Mouse (Mus musculus) cerebellum, postnatal 36 days (tissue): ENCODE results near the gene Mgat5.

ENCODE experiments used
- DNase-seq, 2 experiments: peaks; one replicate each; pipeline ENCODE4 v3.0.0; 2021 to 2022; ENCODE audit warnings: mixed read lengths in 2 of 2

The Mgat5 gene

GRCm38 (mm10) chr1:127395724-127396123 is 190.9 kb downstream of the Mgat5 start:
- no peak for DNase-seq

- no peak for DNase-seq
Observed at GRCm38 (mm10) chr1:127396569-127397349, 191.9 kb downstream of the Mgat5 start.

GRCm38 (mm10) chr1:127397396-127397795 is 192.6 kb downstream of the Mgat5 start:
- DNase-seq, result no peak

GRCm38 (mm10) chr1:127398186-127398585 is 193.4 kb downstream of the Mgat5 start:
- no peak for DNase-seq

- peak in 1 of 2 experiments; percentile 31 for DNase-seq
Observed at GRCm38 (mm10) chr1:127400198-127400597, 195.4 kb downstream of the Mgat5 start.

- no peak for DNase-seq
Observed at GRCm38 (mm10) chr1:127400666-127401065, 195.9 kb downstream of the Mgat5 start.

GRCm38 (mm10) chr1:127404655-127405054 is 199.8 kb downstream of the Mgat5 start:
- DNase-seq, result no peak

GRCm38 (mm10) chr1:127408957-127409423 is 204.2 kb downstream of the Mgat5 start:
- DNase-seq, result no peak

- no peak for DNase-seq
Observed at GRCm38 (mm10) chr1:127409512-127409911, 204.7 kb downstream of the Mgat5 start.

- peak; percentile 39 to 44 for DNase-seq
Observed at GRCm38 (mm10) chr1:127414500-127414899, 209.7 kb downstream of the Mgat5 start.

- no peak for DNase-seq
Observed at GRCm38 (mm10) chr1:127415896-127416295, 211.1 kb downstream of the Mgat5 start.

- DNase-seq, result no peak
Observed at GRCm38 (mm10) chr1:127416971-127417370, 212.2 kb downstream of the Mgat5 start.

GRCm38 (mm10) chr1:127418916-127419575 is 214.2 kb downstream of the Mgat5 start:
- no peak for DNase-seq

GRCm38 (mm10) chr1:127419581-127419980 is 214.8 kb downstream of the Mgat5 start:
- DNase-seq, result no peak

GRCm38 (mm10) chr1:127420383-127420782 is 215.6 kb downstream of the Mgat5 start:
- no peak for DNase-seq

- DNase-seq, result no peak
Observed at GRCm38 (mm10) chr1:127420795-127421194, 216.0 kb downstream of the Mgat5 start.

- peak; percentile 33 to 46 for DNase-seq
Observed at GRCm38 (mm10) chr1:127422565-127422964, 217.8 kb downstream of the Mgat5 start.

GRCm38 (mm10) chr1:127425021-127425532 is 220.3 kb downstream of the Mgat5 start:
- DNase-seq, result no peak

- peak in 1 of 2 experiments; percentile 15 for DNase-seq
Observed at GRCm38 (mm10) chr1:127430290-127430689, 225.5 kb downstream of the Mgat5 start.

- no peak for DNase-seq
Observed at GRCm38 (mm10) chr1:127434829-127435228, 230.0 kb downstream of the Mgat5 start.

- no peak for DNase-seq
Observed at GRCm38 (mm10) chr1:127437091-127437490, 232.3 kb downstream of the Mgat5 start.

GRCm38 (mm10) chr1:127439452-127439891 is 234.7 kb downstream of the Mgat5 start:
- DNase-seq, result no peak

GRCm38 (mm10) chr1:127441007-127441406 is 236.2 kb downstream of the Mgat5 start:
- DNase-seq, result no peak

- DNase-seq, result no peak
Observed at GRCm38 (mm10) chr1:127441736-127442135, 236.9 kb downstream of the Mgat5 start.
